Mouse (Mus musculus): Measurements from ENCODE around the gene Ttc13. TPM values are rescaled to one million over a fixed set of nuclear protein-coding genes. Genes with fewer than 3 reads are reported as not detected.
A peak's percentile ranks its signal among the peaks of the same experiment; 100 is the strongest.

The Ttc13 gene
- polyA plus RNA-seq, 1 experiment = 25.6 TPM

GRCm38 (mm10) chr8:124663112-124663873, 58.5 kb downstream of the Ttc13 start, which contains the start of gene 2310022B05Rik:
Gene 2310022B05Rik (minus strand): TSS chr8:124663369.
- Histone ChIP-seq H3K4me3 (peak within 1 kb of the TSS; percentile 68), H3K27me3 (ENCODE audit: control insufficient read depth, insufficient read depth, insufficient read length) (no peaks in the 10 kb centered on the region), H3K79me2 (ENCODE audit: control insufficient read depth, insufficient read depth) (peaks cover 44% of the 10 kb centered on the region), H3K36me3 (ENCODE audit: control insufficient read depth, insufficient read depth) (no peaks in the 10 kb centered on the region), H3K4me2 (ENCODE audit: low read depth) (peak within 1 kb of the TSS; percentile 77), H3ac (ENCODE audit: control insufficient read depth, insufficient read length) (peak within 1 kb of the TSS; percentile 73)
- TF ChIP-seq MYOD1 (IDR thresholded peaks at IDR 0.05; ENCODE audit: control insufficient read depth in 1 of 3, insufficient read length in 2 of 3, low read depth in 2 of 3) (peak in 1 of 3 experiments; percentile 10), USF1 (IDR thresholded peaks at IDR 0.05; ENCODE audit: low read depth) (no peak), POLR2A (IDR thresholded peaks at IDR 0.05; ENCODE audit: insufficient read length, low read depth) (peak; percentile 98), POLR2AphosphoS2 (IDR thresholded peaks at IDR 0.05; ENCODE audit: insufficient read length, low read depth) (peak; percentile 96)

GRCm38 (mm10) chr8:124662446-124663111, 59.2 kb downstream of the Ttc13 start:
- H3K27me3 ChIP-seq (ENCODE audit: control insufficient read depth, insufficient read depth, insufficient read length) = no peaks in the 10 kb centered on the region
- H3ac ChIP-seq (ENCODE audit: control insufficient read depth, insufficient read length) = peak overlapping the region; percentile 73
- H3K79me2 ChIP-seq (ENCODE audit: control insufficient read depth, insufficient read depth) = peaks cover 52% of the 10 kb centered on the region
- TF ChIP-seq POLR2A (IDR thresholded peaks at IDR 0.05; ENCODE audit: insufficient read length, low read depth) (no peak), MYOD1 (IDR thresholded peaks at IDR 0.05; ENCODE audit: control insufficient read depth in 1 of 3, insufficient read length in 2 of 3, low read depth in 2 of 3) (no peak), CEBPB (IDR thresholded peaks at IDR 0.05; ENCODE audit: insufficient read depth, poor library complexity, severe bottlenecking) (no peak), MAX (IDR thresholded peaks at IDR 0.05; ENCODE audit: low read depth) (no peak), TCF12 (IDR thresholded peaks at IDR 0.05; ENCODE audit: insufficient read depth, poor library complexity, severe bottlenecking) (no peak), TCF3 (IDR thresholded peaks at IDR 0.05; ENCODE audit: insufficient read length, low read depth) (no peak), E2F4 (IDR thresholded peaks at IDR 0.05; ENCODE audit: insufficient read depth) (no peak), REST (IDR thresholded peaks at IDR 0.05; ENCODE audit: insufficient read depth, insufficient read length) (no peak), MYOG (IDR thresholded peaks at IDR 0.05; ENCODE audit: control insufficient read depth in 1 of 3, insufficient read depth in 1 of 3, insufficient read length in 2 of 3, low read depth in 2 of 3) (no peak), POLR2AphosphoS2 (IDR thresholded peaks at IDR 0.05; ENCODE audit: insufficient read length, low read depth) (no peak)
- peak overlapping the region; percentile 77 for H3K4me2 ChIP-seq (ENCODE audit: low read depth)
- H3K36me3 ChIP-seq (ENCODE audit: control insufficient read depth, insufficient read depth) = no peaks in the 10 kb centered on the region
- peak overlapping the region; percentile 68 for H3K4me3 ChIP-seq

GRCm38 (mm10) chr8:124661781-124662180, 60.0 kb downstream of the Ttc13 start:
- Histone ChIP-seq H3K27me3 (ENCODE audit: control insufficient read depth, insufficient read depth, insufficient read length) (no peaks in the 10 kb centered on the region), H3ac (ENCODE audit: control insufficient read depth, insufficient read length) (peak overlapping the region; percentile 73), H3K4me3 (peak overlapping the region; percentile 68), H3K4me2 (ENCODE audit: low read depth) (peak overlapping the region; percentile 77), H3K36me3 (ENCODE audit: control insufficient read depth, insufficient read depth) (no peaks in the 10 kb centered on the region), H3K79me2 (ENCODE audit: control insufficient read depth, insufficient read depth) (peaks cover 60% of the 10 kb centered on the region)
- no peak for TF ChIP-seq CEBPB (IDR thresholded peaks at IDR 0.05; ENCODE audit: insufficient read depth, poor library complexity, severe bottlenecking)
- no peak for TF ChIP-seq TCF3 (IDR thresholded peaks at IDR 0.05; ENCODE audit: insufficient read length, low read depth)

GRCm38 (mm10) chr8:124658415-124658814, 63.4 kb downstream of the Ttc13 start:
- Histone ChIP-seq H3ac (ENCODE audit: control insufficient read depth, insufficient read length) (no peak overlapping the region), H3K4me3 (no peak overlapping the region), H3K4me2 (ENCODE audit: low read depth) (peak overlapping the region; percentile 44), H3K36me3 (ENCODE audit: control insufficient read depth, insufficient read depth) (peaks cover 8% of the 10 kb centered on the region), H3K79me2 (ENCODE audit: control insufficient read depth, insufficient read depth) (peaks cover 89% of the 10 kb centered on the region), H3K27me3 (ENCODE audit: control insufficient read depth, insufficient read depth, insufficient read length) (no peaks in the 10 kb centered on the region)
- TF ChIP-seq E2F4 (IDR thresholded peaks at IDR 0.05; ENCODE audit: insufficient read depth) (no peak), CEBPB (IDR thresholded peaks at IDR 0.05; ENCODE audit: insufficient read depth, poor library complexity, severe bottlenecking) (no peak), POLR2A (IDR thresholded peaks at IDR 0.05; ENCODE audit: insufficient read length, low read depth) (no peak), SRF (IDR thresholded peaks at IDR 0.05; ENCODE audit: control insufficient read depth, insufficient read length, low read depth) (no peak)

- no peak for TF ChIP-seq E2F4 (IDR thresholded peaks at IDR 0.05; ENCODE audit: insufficient read depth)
- no peak for TF ChIP-seq REST (IDR thresholded peaks at IDR 0.05; ENCODE audit: insufficient read depth, insufficient read length)
- TF ChIP-seq SRF (IDR thresholded peaks at IDR 0.05; ENCODE audit: control insufficient read depth, insufficient read length, low read depth) = no peak
- TF ChIP-seq TCF3 (IDR thresholded peaks at IDR 0.05; ENCODE audit: insufficient read length, low read depth) = no peak
- no peak for TF ChIP-seq TCF12 (IDR thresholded peaks at IDR 0.05; ENCODE audit: insufficient read depth, poor library complexity, severe bottlenecking)
- TF ChIP-seq POLR2A (IDR thresholded peaks at IDR 0.05; ENCODE audit: insufficient read length, low read depth) = no peak
- no peak for TF ChIP-seq MAX (IDR thresholded peaks at IDR 0.05; ENCODE audit: low read depth)
- no peak for TF ChIP-seq MYOG (IDR thresholded peaks at IDR 0.05; ENCODE audit: control insufficient read depth in 1 of 3, insufficient read depth in 1 of 3, insufficient read length in 2 of 3, low read depth in 2 of 3)
- TF ChIP-seq MYOD1 (IDR thresholded peaks at IDR 0.05; ENCODE audit: control insufficient read depth in 1 of 3, insufficient read length in 2 of 3, low read depth in 2 of 3) = no peak
- no peak for TF ChIP-seq POLR2AphosphoS2 (IDR thresholded peaks at IDR 0.05; ENCODE audit: insufficient read length, low read depth)
- no peak for TF ChIP-seq USF1 (IDR thresholded peaks at IDR 0.05; ENCODE audit: low read depth)
- TF ChIP-seq CEBPB (IDR thresholded peaks at IDR 0.05; ENCODE audit: insufficient read depth, poor library complexity, severe bottlenecking) = no peak
- Histone ChIP-seq H3ac (ENCODE audit: control insufficient read depth, insufficient read length) (no peak overlapping the region), H3K27me3 (ENCODE audit: control insufficient read depth, insufficient read depth, insufficient read length) (no peaks in the 10 kb centered on the region), H3K4me2 (ENCODE audit: low read depth) (peak overlapping the region; percentile 44), H3K4me3 (no peak overlapping the region), H3K79me2 (ENCODE audit: control insufficient read depth, insufficient read depth) (peaks cover 89% of the 10 kb centered on the region), H3K36me3 (ENCODE audit: control insufficient read depth, insufficient read depth) (peaks cover 8% of the 10 kb centered on the region)
These were observed 63.8 kb downstream of the Ttc13 start for GRCm38 (mm10) chr8:124657961-124658360.
